Mouse (Mus musculus): ENCODE measurements around the gene Zdhhc24. TPM values are rescaled to one million over a fixed set of nuclear protein-coding genes. Genes with fewer than 3 reads are reported as not detected.

Zdhhc24 gene
- total RNA-seq, 2 experiments from 2014 or later = 4.8 to 5.2 TPM

DNA sequence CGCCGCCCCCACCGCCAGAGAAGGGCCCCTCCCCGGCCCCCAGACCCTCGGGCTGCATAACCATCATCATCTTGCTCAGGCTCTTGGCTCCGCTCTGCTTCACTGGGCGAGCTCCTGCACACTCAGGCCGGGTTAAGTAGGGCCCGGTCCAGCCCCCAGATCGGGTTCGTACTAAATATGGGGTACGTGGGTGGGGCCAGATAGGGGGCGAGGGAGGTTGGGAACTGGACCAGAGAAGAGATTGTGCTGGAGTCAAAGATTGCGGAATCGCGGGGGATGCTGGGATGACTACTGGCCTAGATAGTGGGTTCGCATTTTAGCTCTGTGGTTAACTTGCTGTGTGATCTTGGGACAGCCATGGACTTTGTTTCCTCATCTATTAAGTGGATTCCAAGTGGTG, 683 bp upstream of the Zdhhc24 start, which contains the start of gene Actn3:
Actn3 (minus strand) TSS at position 125 of the 400 bp plus-strand sequence.
- peak; percentile 41 for DNase-seq

DNA sequence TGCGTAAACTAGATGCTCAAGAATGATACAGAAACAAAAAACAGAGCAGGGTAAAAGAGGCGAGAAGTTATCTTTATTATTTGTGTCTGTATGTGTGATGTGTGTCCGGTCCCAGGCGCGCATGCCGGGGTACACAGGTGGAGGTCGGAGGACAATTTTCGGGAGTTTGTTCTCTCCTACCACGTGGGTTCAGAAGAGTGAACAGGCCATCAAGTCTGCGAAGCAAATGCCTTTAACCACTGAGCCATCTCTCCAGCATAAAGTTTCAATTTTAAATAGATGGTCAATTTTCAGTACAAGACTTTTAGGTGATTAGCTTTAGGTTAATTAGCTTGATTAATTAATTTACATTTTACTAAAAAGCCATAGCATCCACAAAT, 846 bp downstream of the Zdhhc24 start:
- DNase-seq = no peak

DNA sequence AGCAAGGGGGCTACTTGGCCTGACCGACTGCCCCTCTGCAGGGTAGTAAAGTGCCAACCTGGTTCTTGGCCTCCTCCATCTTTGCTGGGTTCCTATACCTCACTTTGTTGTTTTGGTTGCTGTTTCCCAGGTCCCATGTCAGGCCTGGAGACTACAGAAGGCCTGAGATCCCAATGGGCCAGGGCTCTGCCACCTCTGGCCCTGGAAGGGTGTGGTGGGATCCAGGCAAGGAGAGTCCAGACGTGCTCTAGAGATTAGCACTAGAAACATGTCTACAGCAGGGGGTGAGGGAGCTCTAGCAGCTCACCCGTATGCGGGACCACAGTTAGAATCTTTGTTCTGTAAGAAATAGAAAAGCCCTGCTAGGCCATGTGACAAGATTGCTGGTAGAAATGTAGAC, 5.5 kb downstream of the Zdhhc24 start:
- no peak for DNase-seq

DNA sequence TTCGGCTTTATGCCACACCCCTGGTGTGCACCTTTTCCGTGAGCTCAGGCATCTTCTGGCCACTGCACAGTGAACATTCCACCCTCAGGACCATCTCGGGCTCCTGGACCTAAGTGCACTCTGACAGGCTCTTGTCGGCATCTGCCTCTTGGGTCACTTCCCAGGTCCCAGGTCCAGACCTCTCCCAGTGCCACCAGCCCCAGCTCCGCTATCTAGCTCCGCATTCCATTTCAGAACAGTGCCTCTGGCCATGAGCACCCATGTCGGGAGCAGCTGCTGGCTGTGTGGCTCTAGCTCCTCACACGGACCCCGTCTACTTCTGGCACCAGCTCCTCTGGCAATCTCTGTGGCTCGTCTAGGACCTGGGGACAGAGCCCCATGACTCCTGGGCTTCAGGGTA, 11.3 kb downstream of the Zdhhc24 start:
- DNase-seq = peak; percentile 12

DNA sequence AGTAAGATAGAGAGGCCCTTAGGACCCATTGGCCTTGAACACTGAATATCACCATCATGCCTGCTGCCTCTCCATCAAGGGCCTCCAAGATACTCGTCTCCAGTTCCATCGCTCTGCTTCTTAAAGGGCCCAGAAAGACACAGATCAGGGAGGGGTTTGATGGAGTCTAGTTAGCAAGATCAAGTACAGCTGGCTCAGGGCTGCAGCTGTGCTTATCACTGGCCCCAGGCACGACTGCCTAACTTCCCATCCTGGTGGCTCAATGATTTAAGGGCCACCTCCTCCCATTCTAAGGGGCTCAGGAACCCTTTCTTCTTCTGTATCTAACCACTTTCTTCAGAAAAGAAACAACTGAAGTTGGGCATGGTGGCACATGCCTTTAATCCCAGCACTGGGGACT, 13.3 kb downstream of the Zdhhc24 start:
- no peak for DNase-seq

DNA sequence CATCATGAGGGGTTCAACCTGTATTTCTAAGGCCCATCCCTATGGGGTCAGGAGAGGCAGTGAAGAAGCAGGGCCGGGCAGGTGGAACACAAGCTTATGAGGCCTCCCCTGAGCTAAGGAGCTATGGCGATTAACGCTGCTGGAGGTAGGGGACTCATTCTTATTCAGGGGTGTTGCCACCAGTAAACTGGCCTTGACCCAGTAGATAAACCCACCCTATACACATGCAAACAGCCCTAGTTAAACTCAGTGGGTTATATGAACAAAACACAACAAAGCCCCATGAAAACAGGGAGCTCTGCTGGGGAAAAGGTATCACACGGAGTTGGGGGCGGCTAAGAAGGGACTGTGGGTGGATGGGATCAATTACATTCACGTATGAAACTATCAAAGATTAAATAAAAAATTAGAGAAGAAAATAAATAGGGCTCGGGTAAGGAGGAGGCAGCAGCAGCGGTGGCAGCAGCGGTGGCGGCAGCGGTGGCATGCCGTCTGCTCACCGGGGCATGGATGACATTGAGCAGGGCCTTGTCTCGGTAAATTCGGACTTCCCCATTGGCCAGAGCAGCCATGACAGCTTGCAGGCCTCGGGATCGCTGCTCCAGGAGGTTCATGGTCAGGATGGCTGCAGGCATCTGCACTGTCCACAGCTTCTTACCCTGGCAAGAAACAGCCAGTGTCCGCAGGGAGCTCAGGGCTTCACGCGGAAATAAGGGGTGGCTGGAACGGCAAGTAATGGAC, 18.5 kb downstream of the Zdhhc24 start:
- no peak for DNase-seq

DNA sequence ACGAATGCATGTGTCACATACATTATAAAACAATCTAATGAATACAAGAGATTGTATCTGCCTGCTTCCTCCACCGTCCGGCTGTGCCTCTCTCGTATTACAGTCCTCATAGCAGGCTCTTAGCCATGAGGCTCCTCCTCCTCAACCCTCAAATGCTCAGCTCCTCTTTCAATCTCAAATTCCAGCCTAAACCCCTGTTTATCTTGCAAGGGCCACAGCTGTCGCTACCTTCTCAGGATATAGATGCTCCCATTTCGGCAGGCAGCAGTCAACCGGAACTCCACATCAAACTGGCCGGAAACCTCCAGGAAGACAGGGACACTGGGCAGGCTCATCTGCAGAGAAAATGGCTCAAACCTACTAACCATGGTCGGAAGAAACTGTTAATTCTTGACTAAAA, 20.5 kb downstream of the Zdhhc24 start:
- no peak for DNase-seq

DNA sequence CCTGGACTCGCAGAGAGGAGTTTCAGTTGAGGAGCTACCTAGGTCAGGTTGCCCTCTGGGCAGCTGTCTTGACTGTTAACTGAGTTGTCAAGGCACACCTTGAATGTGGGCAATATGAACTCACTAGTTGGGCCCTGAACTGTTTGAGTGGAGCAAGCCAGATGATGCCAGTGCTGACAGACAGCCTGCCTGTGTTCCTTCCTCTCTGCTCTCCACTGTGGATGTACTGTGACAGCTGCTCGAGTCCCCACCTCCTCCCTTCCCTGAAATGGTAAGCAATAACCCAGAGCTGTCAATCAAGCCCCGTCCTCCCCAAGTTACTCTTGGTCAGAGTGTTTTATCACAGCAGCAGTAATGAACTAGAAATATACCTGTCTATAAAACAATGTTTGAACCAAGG, 21.4 kb downstream of the Zdhhc24 start:
- no peak for DNase-seq

DNA sequence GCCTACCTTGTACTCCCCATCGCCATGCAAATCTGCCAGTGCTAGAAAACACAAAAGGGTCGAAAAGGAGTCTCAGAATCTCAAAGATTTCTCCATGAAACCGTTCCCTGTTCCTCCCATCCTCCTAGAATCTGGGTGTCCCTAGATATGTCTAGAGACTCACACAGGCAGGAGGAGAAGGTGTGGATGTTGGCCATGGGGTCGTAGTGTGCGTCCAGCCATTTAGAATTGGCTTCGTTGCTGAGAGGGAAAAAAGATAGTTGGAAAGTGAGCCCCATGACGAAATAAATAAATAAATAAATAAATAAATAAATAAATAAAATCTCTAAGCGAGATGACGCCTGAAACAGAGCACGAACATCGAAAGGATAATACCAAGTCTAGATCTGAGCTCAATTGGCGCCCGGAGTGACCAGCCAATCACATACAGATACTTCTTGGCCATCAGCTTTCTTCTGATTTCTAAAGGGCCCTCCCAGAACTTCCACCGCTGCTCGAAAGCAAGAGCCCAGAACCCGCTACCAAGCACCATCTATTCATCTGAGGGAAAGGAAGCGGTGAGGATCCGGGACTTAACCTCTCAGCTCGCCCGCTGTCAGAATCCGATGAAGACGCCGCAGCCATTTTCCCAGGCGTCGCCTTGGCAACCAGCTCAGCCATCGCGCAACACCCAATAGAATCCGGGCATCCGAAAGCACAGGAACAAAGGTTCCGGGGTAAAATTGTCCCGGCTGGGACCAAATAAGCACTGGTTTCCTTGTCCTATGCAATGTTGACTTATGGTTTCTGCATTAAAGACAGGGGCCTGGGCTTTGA, 27.7 kb downstream of the Zdhhc24 start, which contains the start of gene Bbs1:
Bbs1 (minus strand) TSS at position 650 of the 816 bp plus-strand sequence.
- DNase-seq = peak; percentile 87

DNA sequence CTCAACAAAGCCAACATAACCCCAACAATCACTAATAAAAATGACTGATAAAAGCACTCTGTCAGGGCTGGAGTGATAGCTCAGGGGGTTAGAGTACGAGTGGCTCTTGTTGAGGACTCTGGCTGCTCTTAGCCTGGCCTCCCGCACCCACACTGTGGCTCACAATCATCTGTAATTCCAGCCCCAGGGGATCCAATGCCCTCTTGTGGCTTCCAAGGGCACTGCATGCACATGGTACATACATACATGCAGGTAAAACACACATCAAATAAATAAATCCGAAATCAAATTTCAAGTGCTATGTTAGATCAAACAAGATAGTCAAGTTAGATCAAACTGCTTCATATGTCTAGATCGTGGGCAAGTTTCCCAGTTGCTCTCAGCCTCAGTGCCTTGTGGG, 29.6 kb downstream of the Zdhhc24 start:
- DNase-seq = peak; percentile 34

DNA sequence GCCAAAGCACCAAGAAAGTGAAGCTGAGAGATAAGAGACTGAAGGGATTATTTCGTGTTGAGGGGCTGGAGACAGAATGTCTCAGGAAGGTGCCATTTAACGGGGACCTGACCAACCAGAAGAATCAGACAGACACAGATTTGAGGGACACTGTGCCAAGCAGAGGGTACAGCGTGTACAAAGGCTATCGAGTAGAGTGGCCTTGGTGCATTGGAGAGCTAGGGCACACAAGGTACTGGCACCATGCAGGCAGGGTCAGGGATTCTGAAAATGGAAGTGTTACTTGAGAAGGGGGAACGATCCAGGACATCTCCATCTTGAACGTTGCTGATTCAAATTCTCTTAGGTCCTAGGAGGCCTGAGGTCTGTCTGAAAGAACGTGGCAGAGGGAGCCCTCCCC, 30.9 kb downstream of the Zdhhc24 start:
- DNase-seq = no peak

DNA sequence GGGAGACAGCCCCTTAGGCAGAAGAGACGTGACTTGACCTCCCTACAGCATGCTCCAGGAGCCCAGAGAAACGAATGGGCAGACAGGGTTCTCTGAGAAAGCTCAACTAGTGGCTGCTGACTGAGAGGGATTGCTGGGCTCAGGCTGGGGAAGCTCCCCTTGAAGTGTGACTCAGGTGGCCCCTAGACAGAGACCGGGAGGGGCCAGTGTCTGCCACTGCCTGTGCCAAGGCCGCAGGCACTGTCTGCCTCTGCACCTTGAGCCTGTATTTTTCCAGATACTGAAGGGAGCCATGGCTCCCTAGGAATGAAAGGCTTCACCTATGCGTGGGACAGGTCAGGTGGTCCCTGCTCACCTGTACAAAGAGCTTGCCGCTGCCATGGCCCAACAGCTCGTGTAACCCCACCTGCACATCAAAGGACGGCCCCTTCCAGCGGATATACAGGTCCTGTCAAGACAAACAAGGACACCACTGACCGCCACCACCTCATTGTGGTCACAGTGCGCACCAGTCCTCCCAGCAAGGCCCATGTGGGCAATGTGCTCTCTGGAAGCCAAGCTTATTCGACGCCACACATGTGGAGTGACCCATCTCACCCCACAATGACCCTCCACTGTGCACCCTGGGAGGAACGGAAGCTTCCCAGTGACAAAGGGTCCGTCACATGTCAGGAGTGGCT, 37.6 kb downstream of the Zdhhc24 start:
- DNase-seq = no peak

DNA sequence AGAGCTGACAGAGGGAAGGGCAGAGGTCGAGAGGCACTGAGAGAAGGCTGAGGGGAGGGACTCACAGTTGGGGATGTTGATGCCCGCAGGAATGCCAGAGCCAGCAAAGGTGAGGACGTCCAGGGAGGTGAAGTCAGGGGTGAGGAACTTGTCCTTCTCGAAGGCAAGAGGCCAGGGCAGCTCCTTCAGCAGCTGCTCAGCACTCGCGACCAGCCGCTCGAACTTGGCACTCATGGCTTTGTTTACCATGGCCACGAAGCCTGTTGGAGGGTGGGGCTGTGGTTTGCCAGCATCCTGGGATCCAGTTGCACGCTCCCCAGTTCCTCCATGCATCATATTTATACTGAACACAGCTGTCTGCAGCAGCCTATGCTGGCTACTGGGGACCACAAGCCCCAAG, 38.4 kb downstream of the Zdhhc24 start:
- no peak for DNase-seq

DNA sequence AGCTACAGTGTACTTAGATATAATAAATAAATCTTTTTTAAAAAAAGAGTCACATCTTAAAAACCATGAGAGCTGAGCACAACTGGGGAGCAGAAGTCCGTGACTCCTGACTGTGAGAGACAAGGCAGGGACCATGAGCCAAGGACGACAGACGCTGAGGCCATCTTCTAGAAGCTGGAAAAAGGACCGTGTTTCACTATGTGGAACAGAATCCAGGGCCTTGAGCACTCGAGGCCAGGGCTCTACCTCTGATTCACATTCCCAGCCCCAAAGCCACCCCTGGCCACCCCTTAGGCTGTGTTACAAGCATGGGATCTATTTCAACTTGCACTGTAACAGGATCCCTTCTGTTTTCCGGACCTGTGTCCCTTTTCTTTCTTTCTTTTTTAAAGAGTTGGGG, 41.2 kb downstream of the Zdhhc24 start:
- DNase-seq = no peak

DNA sequence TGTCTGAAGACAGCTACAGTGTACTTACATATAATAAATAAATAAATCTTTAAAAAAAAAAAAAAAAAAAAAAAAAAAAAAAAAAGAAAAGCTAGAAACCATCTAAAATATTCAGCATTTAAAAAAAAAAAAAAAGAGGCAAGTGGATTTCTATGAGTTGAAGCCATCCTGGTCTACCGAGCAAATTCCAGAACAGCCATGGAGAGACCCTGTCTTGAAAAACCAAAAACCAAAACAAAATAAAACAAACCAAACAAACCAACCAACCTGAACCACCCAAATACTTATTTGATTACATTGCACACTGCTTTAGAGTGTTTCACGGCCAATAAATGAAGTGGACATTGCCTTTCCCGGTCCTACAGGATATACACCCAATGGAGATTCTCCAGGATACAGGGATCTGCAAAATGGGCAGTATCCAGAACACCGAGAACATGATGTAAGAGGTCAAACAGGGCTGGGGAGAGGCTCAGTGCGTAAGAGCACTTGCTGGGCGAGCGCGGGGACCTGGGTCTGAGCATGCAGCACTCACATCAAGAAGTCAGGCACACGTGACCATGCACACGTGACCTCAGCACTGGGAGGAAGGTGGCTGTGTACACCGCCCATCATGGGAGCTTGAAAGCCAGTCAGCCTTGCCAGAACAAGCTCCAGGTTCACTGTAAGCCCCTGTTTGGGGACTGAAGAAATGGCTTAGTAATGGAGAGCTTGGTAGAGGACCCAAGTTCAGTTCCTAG, 46.8 kb downstream of the Zdhhc24 start:
- DNase-seq = no peak

DNA sequence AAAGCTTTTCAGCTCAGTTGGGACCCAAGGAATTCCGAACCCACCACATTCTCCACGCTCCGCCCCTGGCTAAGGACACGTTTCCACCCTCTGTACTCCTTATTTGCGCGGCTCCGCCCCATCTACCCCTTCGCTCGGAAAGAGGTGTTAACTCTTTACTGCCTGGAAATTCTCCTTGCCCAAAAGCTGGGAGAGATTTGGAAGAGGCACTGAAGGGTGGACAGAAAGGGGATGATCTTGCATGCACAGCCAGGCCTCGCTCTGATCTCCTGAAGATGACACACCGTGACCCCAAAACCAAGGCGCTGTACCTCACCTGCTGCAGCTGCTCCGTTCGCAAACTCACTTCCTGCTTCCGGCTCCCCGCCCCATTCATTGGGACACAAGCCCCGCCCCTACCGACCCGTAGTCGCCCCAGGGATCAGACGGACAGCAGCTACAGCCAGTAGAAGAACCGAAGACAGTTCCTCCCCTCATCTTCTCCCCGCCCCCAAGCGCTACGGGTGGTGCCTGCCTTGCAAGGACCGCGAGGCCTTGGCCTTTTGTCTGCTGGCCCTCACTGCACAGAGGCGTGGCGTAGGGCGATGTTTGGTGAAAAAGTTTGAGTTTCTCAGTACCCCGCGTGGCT, 49.5 kb downstream of the Zdhhc24 start, which contains the start of gene Dpp3:
Dpp3 (minus strand) TSS at position 384 of the 628 bp plus-strand sequence.
- peak; percentile 100 for DNase-seq

DNA sequence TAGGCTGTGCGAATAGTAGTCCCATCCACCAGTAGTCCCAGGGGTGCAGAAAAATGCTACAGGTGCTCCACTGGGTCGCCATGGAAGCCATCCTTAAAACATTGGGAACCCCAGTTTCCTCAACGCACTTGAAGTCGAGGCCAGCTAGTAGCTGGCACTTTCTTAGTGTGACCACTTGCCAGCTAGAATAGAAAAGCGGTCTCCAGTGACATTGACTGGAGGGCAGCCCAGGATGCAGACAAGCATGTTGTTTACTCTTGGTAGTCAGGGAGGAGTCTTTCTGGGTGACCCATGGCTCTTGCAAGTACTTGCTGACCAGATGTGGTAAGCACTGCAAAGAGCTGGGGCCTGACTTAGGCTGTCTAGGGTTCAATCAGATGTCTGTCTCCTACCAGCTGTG, 50.3 kb downstream of the Zdhhc24 start:
- peak; percentile 18 for DNase-seq
